Mouse (Mus musculus): ENCODE measurements around the gene Nynrin. TPM values are rescaled to one million over a fixed set of nuclear protein-coding genes. Genes with fewer than 3 reads are reported as not detected.

Nynrin gene
- total and polyA plus RNA-seq, 3 experiments = 3.0 to 5.6 (median 4.2) TPM

DNA sequence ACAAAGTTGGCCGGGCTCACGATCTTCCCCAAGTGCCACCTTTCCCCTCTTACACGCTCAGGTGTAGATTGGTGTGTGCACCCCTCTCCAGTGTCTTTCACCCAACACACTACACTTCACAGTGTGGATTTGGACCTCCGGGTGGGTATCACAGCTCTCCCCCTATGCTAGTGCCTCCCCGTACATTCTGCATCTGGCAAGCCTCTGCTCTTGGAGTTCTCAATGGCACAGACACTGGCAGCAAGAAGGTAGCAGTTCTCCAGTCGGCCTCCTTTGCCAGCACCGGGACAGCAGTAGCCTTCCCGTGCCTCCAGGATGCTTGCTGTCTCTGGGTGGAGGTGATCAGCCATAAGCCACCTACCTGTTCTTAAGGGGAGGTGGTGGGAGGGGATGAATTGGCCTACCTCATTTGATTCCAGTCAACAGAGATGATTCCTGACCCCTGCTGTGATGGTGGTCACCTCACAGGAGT lies 19.5 kb downstream of the Nynrin start:
- no peak for ATAC-seq (ENCODE audit: extremely low read depth, insufficient number of reproducible peaks, low FRiP score, poor library complexity, severe bottlenecking)
- H3K4me3 ChIP-seq (ENCODE audit: low read depth, low read length) = no peak overlapping the region
- peaks cover 3% of the 10 kb centered on the region for H3K36me3 ChIP-seq (replicated peaks)
- H3K9me3 ChIP-seq (replicated peaks) = no peaks in the 10 kb centered on the region
- H3K4me1 ChIP-seq (ENCODE audit: insufficient read depth, low read depth, low read length) = peaks cover 15% of the 10 kb centered on the region
- peaks cover 55% of the 10 kb centered on the region for H3K27me3 ChIP-seq (ENCODE audit: insufficient read depth, low read length)
- no peak for TF ChIP-seq POLR2AphosphoS5 (IDR thresholded peaks at IDR 0.05; ENCODE audit: insufficient replicate concordance, low read depth, low read length)
- TF ChIP-seq GATA2 (IDR thresholded peaks at IDR 0.05; ENCODE audit: borderline replicate concordance, low read depth, low read length) = no peak
- TF ChIP-seq GATA1 (IDR thresholded peaks at IDR 0.05; ENCODE audit: borderline replicate concordance, low read length) = no peak
- no peak for TF ChIP-seq TAL1 (conservative IDR thresholded peaks at IDR 0.05; ENCODE audit: low read depth, low read length)
- TF ChIP-seq CTCF (IDR thresholded peaks at IDR 0.05; ENCODE audit: low read depth, low read length) = no peak
- no peak for DNase-seq (ENCODE audit: low spot score)

GRCm38 (mm10) chr14:55873714-55874683 lies 20.2 kb downstream of the Nynrin start:
- ATAC-seq (ENCODE audit: extremely low read depth, insufficient number of reproducible peaks, low FRiP score, poor library complexity, severe bottlenecking) (peak; percentile 28; the same call in 1 of the 2 replicates), DNase-seq (ENCODE audit: low spot score) (peak; percentile 74)
- H3K4me1 ChIP-seq (ENCODE audit: insufficient read depth, low read depth, low read length) = peaks cover 18% of the 10 kb centered on the region
- H3K27me3 ChIP-seq (ENCODE audit: insufficient read depth, low read length) = peaks cover 55% of the 10 kb centered on the region
- no peaks in the 10 kb centered on the region for H3K9me3 ChIP-seq (replicated peaks)
- peak overlapping the region; percentile 49; the same call in 1 of the 2 replicates for H3K4me3 ChIP-seq (ENCODE audit: low read depth, low read length)
- peaks cover 3% of the 10 kb centered on the region for H3K36me3 ChIP-seq (replicated peaks)
- TF ChIP-seq GATA2 (IDR thresholded peaks at IDR 0.05; ENCODE audit: borderline replicate concordance, low read depth, low read length) (no peak), GATA1 (IDR thresholded peaks at IDR 0.05; ENCODE audit: borderline replicate concordance, low read length) (no peak), POLR2AphosphoS5 (IDR thresholded peaks at IDR 0.05; ENCODE audit: insufficient replicate concordance, low read depth, low read length) (no peak), TAL1 (conservative IDR thresholded peaks at IDR 0.05; ENCODE audit: low read depth, low read length) (no peak), CTCF (IDR thresholded peaks at IDR 0.05; ENCODE audit: low read depth, low read length) (peak; percentile 82)

DNA sequence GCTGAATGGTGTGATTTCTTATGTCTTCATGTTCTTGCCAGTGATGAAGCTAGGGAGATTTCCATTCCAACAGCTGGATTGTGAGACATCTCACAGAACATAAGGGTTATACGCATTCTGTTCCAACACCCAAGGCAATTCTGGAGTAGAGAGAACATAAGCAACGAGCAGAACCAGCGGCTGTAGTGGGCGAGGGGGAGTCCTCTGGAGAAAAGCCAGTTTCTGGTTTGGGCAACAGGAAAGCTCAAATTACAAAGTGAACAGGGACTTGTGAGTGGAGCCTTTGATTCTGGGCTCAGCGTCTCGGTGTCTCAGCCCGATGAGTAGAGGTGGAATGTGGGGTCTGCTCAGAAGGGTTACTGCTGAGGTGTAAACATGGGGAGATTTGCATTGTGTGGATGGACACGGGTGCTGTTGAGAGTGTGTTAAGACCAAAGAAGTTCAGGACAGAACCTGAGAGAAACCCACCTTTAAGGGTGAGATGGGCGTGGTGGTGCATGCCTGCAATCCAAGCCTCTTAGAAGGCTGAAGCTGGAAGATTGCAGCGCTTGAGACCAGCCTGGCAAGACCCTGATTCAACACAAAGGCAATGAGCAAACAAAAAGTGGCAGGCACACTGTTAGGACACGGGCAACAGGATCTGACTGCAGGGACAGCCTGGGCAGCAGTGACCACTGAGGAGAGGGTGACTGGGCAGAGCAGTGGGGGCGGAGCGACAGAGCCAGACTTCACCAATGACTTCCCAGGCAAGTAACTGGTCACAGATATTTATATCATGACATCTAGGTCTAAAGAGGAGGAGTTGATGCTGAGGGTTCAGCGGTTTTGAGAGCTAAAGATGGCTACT lies 23.9 kb downstream of the Nynrin start:
- Histone ChIP-seq H3K4me3 (ENCODE audit: low read depth, low read length) (no peak overlapping the region), H3K4me1 (ENCODE audit: insufficient read depth, low read depth, low read length) (peaks cover 46% of the 10 kb centered on the region)
- TF ChIP-seq POLR2AphosphoS5 (IDR thresholded peaks at IDR 0.05; ENCODE audit: insufficient replicate concordance, low read depth, low read length) (no peak), GATA2 (IDR thresholded peaks at IDR 0.05; ENCODE audit: borderline replicate concordance, low read depth, low read length) (no peak), CTCF (IDR thresholded peaks at IDR 0.05; ENCODE audit: low read depth, low read length) (no peak), TAL1 (conservative IDR thresholded peaks at IDR 0.05; ENCODE audit: low read depth, low read length) (no peak), GATA1 (IDR thresholded peaks at IDR 0.05; ENCODE audit: borderline replicate concordance, low read length) (no peak)

GRCm38 (mm10) chr14:55878316-55878940 lies 24.6 kb downstream of the Nynrin start:
- H3K36me3 ChIP-seq (replicated peaks) = no peaks in the 10 kb centered on the region

More for the DNA sequence above, 23.9 kb downstream of the Nynrin start:
- H3K9me3 ChIP-seq (replicated peaks) = no peaks in the 10 kb centered on the region
- peaks cover 30% of the 10 kb centered on the region for H3K27me3 ChIP-seq (ENCODE audit: insufficient read depth, low read length)
- no peak for ATAC-seq (ENCODE audit: extremely low read depth, insufficient number of reproducible peaks, low FRiP score, poor library complexity, severe bottlenecking)
- no peak for DNase-seq (ENCODE audit: low spot score)
- H3K36me3 ChIP-seq (replicated peaks) = no peaks in the 10 kb centered on the region

GRCm38 (mm10) chr14:55879623-55880022 lies 25.8 kb downstream of the Nynrin start:
- Histone ChIP-seq H3K4me1 (ENCODE audit: insufficient read depth, low read depth, low read length) (peaks cover 53% of the 10 kb centered on the region), H3K36me3 (replicated peaks) (no peaks in the 10 kb centered on the region), H3K27me3 (ENCODE audit: insufficient read depth, low read length) (peaks cover 23% of the 10 kb centered on the region), H3K9me3 (replicated peaks) (no peaks in the 10 kb centered on the region), H3K4me3 (ENCODE audit: low read depth, low read length) (no peak overlapping the region)
- TF ChIP-seq POLR2AphosphoS5 (IDR thresholded peaks at IDR 0.05; ENCODE audit: insufficient replicate concordance, low read depth, low read length) = no peak
- peak; percentile 65; the same call in 1 of the 2 replicates for TF ChIP-seq CTCF (IDR thresholded peaks at IDR 0.05; ENCODE audit: low read depth, low read length)
- no peak for TF ChIP-seq GATA1 (IDR thresholded peaks at IDR 0.05; ENCODE audit: borderline replicate concordance, low read length)
- ATAC-seq (ENCODE audit: extremely low read depth, insufficient number of reproducible peaks, low FRiP score, poor library complexity, severe bottlenecking) (peak; percentile 50; the same call in 1 of the 2 replicates), DNase-seq (ENCODE audit: low spot score) (peak; percentile 57)

More at GRCm38 (mm10) chr14:55878316-55878940, 24.6 kb downstream of the Nynrin start:
- no peak for TF ChIP-seq POLR2AphosphoS5 (IDR thresholded peaks at IDR 0.05; ENCODE audit: insufficient replicate concordance, low read depth, low read length)
- TF ChIP-seq GATA1 (IDR thresholded peaks at IDR 0.05; ENCODE audit: borderline replicate concordance, low read length) = no peak
- TF ChIP-seq CTCF (IDR thresholded peaks at IDR 0.05; ENCODE audit: low read depth, low read length) = no peak
- no peak for TF ChIP-seq TAL1 (conservative IDR thresholded peaks at IDR 0.05; ENCODE audit: low read depth, low read length)
- TF ChIP-seq GATA2 (IDR thresholded peaks at IDR 0.05; ENCODE audit: borderline replicate concordance, low read depth, low read length) = no peak
- ATAC-seq (ENCODE audit: extremely low read depth, insufficient number of reproducible peaks, low FRiP score, poor library complexity, severe bottlenecking) (no peak), DNase-seq (ENCODE audit: low spot score) (no peak)
- Histone ChIP-seq H3K4me3 (ENCODE audit: low read depth, low read length) (no peak overlapping the region), H3K27me3 (ENCODE audit: insufficient read depth, low read length) (peaks cover 23% of the 10 kb centered on the region), H3K4me1 (ENCODE audit: insufficient read depth, low read depth, low read length) (peaks cover 51% of the 10 kb centered on the region), H3K9me3 (replicated peaks) (no peaks in the 10 kb centered on the region)
